Mouse (Mus musculus) monocyte, adult 5-6 weeks (primary cell): Measurements from ENCODE around the gene Gmppb. TPM values are rescaled to one million over a fixed set of nuclear protein-coding genes. Genes with fewer than 3 reads are reported as not detected.

Experiments
- total RNA-seq: library from RNA; stranded (forward); fragments of 200-1000, 200-491, 200-594 nt; gene quantifications from 3 replicates; pipeline ENCODE4 v1.2.3, GENCODE M21; 2017

Gmppb gene
- total RNA-seq, 1 experiment from 2014 or later: 15.8 TPM

Other genes with a start within 250 kb of the Gmppb start
- 166 to 202 TPM (median 177 TPM) in 3 replicates for gene Rbm6, start 176.0 kb upstream of the Gmppb start, total RNA-seq
- 13.0 to 22.8 TPM (median 16.4 TPM) in 3 replicates for gene Mon1a, start 161.1 kb upstream of the Gmppb start, total RNA-seq
- 0.29 to 3.2 TPM (median 1.6 TPM) in 3 replicates for gene Mst1r, start 142.4 kb upstream of the Gmppb start, total RNA-seq
- gene Actl11, start 120.8 kb upstream of the Gmppb start, total RNA-seq: 0.19 TPM in 1 of 3 replicates, not detected in the others
- gene Camkv, start 113.6 kb upstream of the Gmppb start, total RNA-seq: not detected in 3 replicates
- 1.5 to 1.8 TPM (median 1.6 TPM) in 3 replicates for gene Traip, start 99.1 kb upstream of the Gmppb start, total RNA-seq
- gene Uba7, start 73.7 kb upstream of the Gmppb start, total RNA-seq: 40.1 to 97.0 TPM (median 50.1 TPM) in 3 replicates
- gene Gm20661, start 66.2 kb upstream of the Gmppb start, total RNA-seq: not detected in 3 replicates
- 3.7 to 14.4 TPM (median 10.5 TPM) in 3 replicates for gene Inka1, start 63.4 kb upstream of the Gmppb start, total RNA-seq
- gene Cdhr4, start 56.7 kb upstream of the Gmppb start, total RNA-seq: 2.8 TPM in 1 of 3 replicates, not detected in the others
- 1.5 to 2.6 TPM in 2 of 3 replicates, not detected in the other for gene Gm20662, start 52.9 kb upstream of the Gmppb start, total RNA-seq
- 47.0 to 167 TPM (median 102 TPM) in 3 replicates for gene Ip6k1, start 46.7 kb upstream of the Gmppb start, total RNA-seq
- 2.5 to 3.5 TPM in 2 of 3 replicates, not detected in the other for gene Amigo3, start 3.9 kb downstream of the Gmppb start, total RNA-seq
- gene Mst1, start 31.2 kb downstream of the Gmppb start, total RNA-seq: not detected in 3 replicates
- 21.5 to 53.5 TPM (median 30.5 TPM) in 3 replicates for gene Rnf123, start 34.1 kb downstream of the Gmppb start, total RNA-seq
- gene Apeh, start 45.4 kb downstream of the Gmppb start, total RNA-seq: 63.3 to 124 TPM (median 97.2 TPM) in 3 replicates
- gene Bsn, start 141.1 kb downstream of the Gmppb start, total RNA-seq: under 0.01 to 1.2 TPM in 2 of 3 replicates, not detected in the other
- gene Dag1, start 214.7 kb downstream of the Gmppb start, total RNA-seq: 3.2 to 5.7 TPM (median 5.0 TPM) in 3 replicates
- 1.1 to 1.9 TPM (median 1.6 TPM) in 3 replicates for gene Nicn1, start 241.2 kb downstream of the Gmppb start, total RNA-seq
- 0.57 to 1.1 TPM in 2 of 3 replicates, not detected in the other for gene Amt, start 247.6 kb downstream of the Gmppb start, total RNA-seq